Mouse (Mus musculus) thymus, adult 2 months (tissue): Measurements from ENCODE around the gene Lce3e.

ENCODE experiments used
- CTCF ChIP-seq: fragments of 200-500 bp; IDR thresholded peaks from 2 replicates; pipeline ENCODE4 v1.5.1; 2012; ENCODE audit warnings: mild to moderate bottlenecking, control low read depth, low read length, moderate library complexity, borderline replicate concordance; ENCODE audit not compliant: control insufficient read depth, poor library complexity, insufficient read depth; ENCODE audit errors: extremely low read depth
- POLR2A ChIP-seq: fragments of 200-500 bp; IDR thresholded peaks from 2 replicates; pipeline ENCODE4 v1.6.1; 2012; ENCODE audit warnings: mild to moderate bottlenecking, low read length, control low read depth, moderate library complexity; ENCODE audit not compliant: control insufficient read depth, poor library complexity, insufficient read depth; ENCODE audit errors: extremely low read depth

- no peak for TF ChIP-seq CTCF
- no peak for TF ChIP-seq POLR2A
Measured at GRCm38 (mm10) chr3:93014378-93014801, 47.5 kb downstream of the Lce3e start.
